In the genomic region with DNA sequence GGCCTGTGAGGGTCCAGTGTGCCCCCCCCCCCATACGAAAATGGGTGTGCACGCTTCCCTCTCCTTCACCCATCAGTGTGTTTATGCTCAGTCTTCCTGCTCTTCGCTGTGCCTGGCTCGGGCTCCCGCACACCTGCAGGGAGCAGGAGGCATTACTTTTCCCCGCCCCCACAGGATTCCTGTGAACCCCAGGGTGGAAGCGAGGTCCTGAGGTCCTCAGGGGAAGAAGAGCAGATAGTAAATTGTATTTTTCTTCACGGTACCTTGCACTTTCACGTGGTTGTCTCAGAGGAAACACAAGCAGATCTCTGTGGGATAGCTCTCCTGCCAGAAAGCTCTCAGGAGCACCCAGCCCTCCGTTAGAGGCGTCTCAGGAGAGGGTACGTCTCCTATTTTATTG, we compare ENCODE assay signal across 24 mouse cellular contexts.
A peak's percentile ranks its signal among the peaks of the same experiment; 100 is the strongest.
DNase-seq lines count a peak whose midpoint lies in the region; ATAC-seq lines count a peak whose summit lies in the region.
"Had no signal": no experiment of that assay in that cellular context is flagged by ENCODE, and none has a peak within 500 bp of the region (broad histone marks: within the 10 kb centered on the region; RNA-seq: fewer than 3 reads in every experiment).

No protein-coding gene starts in this region.

- no peak for ATAC-seq in kidney, embryonic 15.5 days (replicated peaks; ENCODE audit: low FRiP score)
- no peak for ATAC-seq in stomach, embryonic 14.5 days (ENCODE audit: insufficient number of reproducible peaks, insufficient read depth, low FRiP score, low read depth)
- ATAC-seq: forebrain, embryonic 16.5 days; midbrain, embryonic 13.5 days had no signal

- peaks cover 7% of the 10 kb centered on the region for H3K4me1 ChIP-seq in kidney, embryonic 15.5 days
- peaks cover 23% of the 10 kb centered on the region for H3K4me1 ChIP-seq in stomach, embryonic 14.5 days (ENCODE audit: control insufficient read depth, insufficient read depth, low read length)
- H3K4me1 ChIP-seq: liver, embryonic 15.5 days; megakaryocyte, embryonic 14.5 days had no signal

- peak overlapping the region; percentile 32 for H3K4me2 ChIP-seq in kidney, embryonic 15.5 days
- 0 out of 2 replicates have a peak overlapping the region, but pooled peaks have one; percentile 12 for H3K4me2 ChIP-seq in stomach, embryonic 14.5 days (replicated peaks; ENCODE audit: low read depth, low read length)
- H3K4me2 ChIP-seq: hindbrain, embryonic 12.5 days; liver, embryonic 15.5 days; lung, embryonic 15.5 days; midbrain, embryonic 13.5 days; neural tube, embryonic 13.5 days had no signal

- no peak for DNase-seq in kidney, adult 18-20 months
- DNase-seq in R1 (ENCODE audit: low read depth, low spot score) (peak; percentile 35), ZHBTc4 (ENCODE audit: low read depth, low spot score) (peak; percentile 27)
- DNase-seq in layer of hippocampus, postnatal 36 days: no peak
- no peak for DNase-seq in cerebellum, adult 8-10 months
- DNase-seq: cerebellum, adult 9-11 months; gastrocnemius, postnatal 25 days; kidney, adult 2 months; liver; lung, postnatal 36 days; retina, postnatal 1 day; spleen, adult 18-20 months; thymus, adult 18-20 months; thymus, postnatal 4 days had no signal

- peaks cover 6% of the 10 kb centered on the region; the same call in 1 of the 2 replicates for H3K27me3 ChIP-seq in kidney, embryonic 15.5 days
- no peaks in the 10 kb centered on the region for H3K27me3 ChIP-seq in stomach, embryonic 14.5 days (ENCODE audit: control insufficient read depth, insufficient read depth, low read length)
- H3K27me3 ChIP-seq: hindbrain, embryonic 12.5 days; liver, embryonic 15.5 days; lung, embryonic 15.5 days; midbrain, embryonic 13.5 days; neural tube, embryonic 13.5 days had no signal

- H3K4me3 ChIP-seq in kidney, embryonic 15.5 days (replicated peaks): no peak overlapping the region
- no peak overlapping the region for H3K4me3 ChIP-seq in stomach, embryonic 14.5 days (ENCODE audit: low read depth, low read length)
- H3K4me3 ChIP-seq: hindbrain, embryonic 12.5 days; liver, embryonic 15.5 days; lung, embryonic 15.5 days; megakaryocyte, embryonic 14.5 days; midbrain, embryonic 13.5 days; myocyte; neural tube, embryonic 13.5 days had no signal

- no peak overlapping the region for H3K9ac ChIP-seq in kidney, embryonic 15.5 days
- no peak overlapping the region for H3K9ac ChIP-seq in stomach, embryonic 14.5 days (replicated peaks; ENCODE audit: low read depth, low read length)
- H3K9ac ChIP-seq: hindbrain, embryonic 12.5 days; liver, embryonic 15.5 days; lung, embryonic 15.5 days; midbrain, embryonic 13.5 days; neural tube, embryonic 13.5 days had no signal

- H3K9me3 ChIP-seq in kidney, embryonic 15.5 days (replicated peaks): no peaks in the 10 kb centered on the region
- H3K9me3 ChIP-seq in stomach, embryonic 14.5 days (ENCODE audit: control insufficient read depth, low read depth, low read length): no peaks in the 10 kb centered on the region
- H3K9me3 ChIP-seq: hindbrain, embryonic 12.5 days; liver, embryonic 15.5 days; lung, embryonic 15.5 days; midbrain, embryonic 13.5 days; neural tube, embryonic 13.5 days had no signal

- WGBS in kidney, embryonic 15.5 days: 17% methylated on average over 12 of the region's 12 CpGs
- 19% methylated on average over 12 of the region's 12 CpGs for WGBS in stomach, embryonic 14.5 days

- no peak overlapping the region for H3K27ac ChIP-seq in kidney, embryonic 15.5 days
- peak overlapping the region; percentile 67; the same call in 1 of the 2 replicates for H3K27ac ChIP-seq in stomach, embryonic 14.5 days (ENCODE audit: low read length)
- H3K27ac ChIP-seq: hindbrain, embryonic 12.5 days; liver, embryonic 15.5 days; lung, embryonic 15.5 days; midbrain, embryonic 13.5 days; neural tube, embryonic 13.5 days had no signal

- no peaks in the 10 kb centered on the region for H3K36me3 ChIP-seq in kidney, embryonic 15.5 days
- H3K36me3 ChIP-seq in stomach, embryonic 14.5 days (ENCODE audit: control insufficient read depth, insufficient read depth, low read length): no peaks in the 10 kb centered on the region
- H3K36me3 ChIP-seq: hindbrain, embryonic 12.5 days; liver, embryonic 15.5 days; lung, embryonic 15.5 days; midbrain, embryonic 13.5 days; neural tube, embryonic 13.5 days had no signal

Comparison
In these comparisons a context has a peak if more than half of its experiments do, and no peak if none do; other contexts are left out.
1. DNase-seq: peak in R1 (single experiment) and ZHBTc4 (single experiment); none in kidney, adult 18-20 months (single experiment), layer of hippocampus, postnatal 36 days (0 of 2) and cerebellum, adult 8-10 months (single experiment).